Mouse (Mus musculus) stomach, postnatal 0 days (tissue): ENCODE data around the gene Hyal1. TPM values are rescaled to one million over a fixed set of nuclear protein-coding genes. Genes with fewer than 3 reads are reported as not detected.

Experiments
- ATAC-seq: fragments of 200-750 bp; cut with Nextera tagmentation; 2 replicates; pipeline ENCODE4 v1.8.0; 2017; ENCODE audit not compliant: low FRiP score, low TSS enrichment
- DNase-seq: peaks from one replicate; pipeline ENCODE4 v3.0.0-alpha.2; 2016; ENCODE audit warnings: low spot score
- H3K27ac ChIP-seq: fragments of 300-500 bp; sonication (generic); replicated peaks from 2 replicates; pipeline ENCODE4 v1.5.1; 2014; ENCODE audit warnings: mild to moderate bottlenecking, control low read depth
- H3K27me3 ChIP-seq: fragments of 300-500 bp; sonication (generic); 2 replicates; pipeline ENCODE4 v1.6.1; 2014; ENCODE audit warnings: low read length; ENCODE audit not compliant: control insufficient read depth, insufficient read depth
- H3K36me3 ChIP-seq: fragments of 300-500 bp; sonication (generic); 2 replicates; pipeline ENCODE4 v1.6.1; 2014; ENCODE audit warnings: low read length, mixed read lengths; ENCODE audit not compliant: control insufficient read depth, insufficient read depth
- H3K4me1 ChIP-seq: fragments of 300-500 bp; sonication (generic); replicated peaks from 2 replicates; pipeline ENCODE4 v1.6.1; 2014; ENCODE audit warnings: antibody characterized with exemption; ENCODE audit not compliant: control insufficient read depth, insufficient read depth
- H3K4me2 ChIP-seq: fragments of 300-500 bp; sonication (generic); replicated peaks from 2 replicates; pipeline ENCODE4 v1.6.1; 2014; ENCODE audit warnings: low read depth, mild to moderate bottlenecking, control low read depth, moderate library complexity
- H3K4me3 ChIP-seq: fragments of 300-500 bp; sonication (generic); 2 replicates; pipeline ENCODE4 v1.5.1; 2014; ENCODE audit warnings: low read depth, low read length, control low read depth
- H3K9ac ChIP-seq: fragments of 300-500 bp; sonication (generic); 2 replicates; pipeline ENCODE4 v1.6.1; 2014; ENCODE audit warnings: mild to moderate bottlenecking, low read length, control low read depth, mixed read lengths
- H3K9me3 ChIP-seq: fragments of 300-500 bp; sonication (generic); 2 replicates; pipeline ENCODE4 v1.6.1; 2016; ENCODE audit warnings: low read length; ENCODE audit not compliant: control insufficient read depth
- CTCF ChIP-seq: IDR thresholded peaks from 2 replicates; pipeline ENCODE4 v1.5.1; 2016; ENCODE audit warnings: antibody characterized with exemption, low read depth, mild to moderate bottlenecking, moderate library complexity
- EP300 ChIP-seq: optimal IDR thresholded peaks from 2 replicates; pipeline ENCODE3; 2016; ENCODE audit warnings: antibody characterized with exemption
- WGBS: fragments of 180-500 bp; shearing (Covaris S2); extraction: QIAGEN DNeasy Blood & Tissue Kit; methylation state at CpG from one replicate; pipeline ENCODE4 v1.1.7; 2014; 5-methylcytosine and 5-hydroxymethylcytosine counted together
- polyA plus RNA-seq: library from polyadenylated mRNA; unstranded; fragments of >200 nt; fragmentation: Nextera tagmentation; extraction: Ambion mirVana; gene quantifications from 2 replicates; pipeline ENCODE4 v1.2.1, GENCODE M21; 2015

Gene Hyal1
- polyA plus RNA-seq, 1 experiment from 2014 or later: 7.2 TPM

GRCm38 (mm10) chr9:107599433-107599832 is 22.7 kb downstream of the Hyal1 start:
- Histone ChIP-seq H3K27me3 (no peaks in the 10 kb centered on the region), H3K36me3 (no peaks in the 10 kb centered on the region), H3K9ac (no peak overlapping the region), H3K4me2 (no peak overlapping the region), H3K9me3 (no peaks in the 10 kb centered on the region), H3K27ac (no peak overlapping the region), H3K4me1 (no peaks in the 10 kb centered on the region), H3K4me3 (no peak overlapping the region)
- no peak for DNase-seq
- no peak for TF ChIP-seq EP300
- no peak; the same call in 1 of the 2 replicates for ATAC-seq
- WGBS: 76% methylated on average over 9 of the region's 9 CpGs

GRCm38 (mm10) chr9:107599842-107600241 is 23.1 kb downstream of the Hyal1 start:
- WGBS: 78% methylated on average over 14 of the region's 14 CpGs
- no peaks in the 10 kb centered on the region for H3K4me1 ChIP-seq
- no peak overlapping the region for H3K4me2 ChIP-seq
- H3K36me3 ChIP-seq: no peaks in the 10 kb centered on the region
- no peak overlapping the region for H3K27ac ChIP-seq
- no peaks in the 10 kb centered on the region for H3K27me3 ChIP-seq
- H3K9ac ChIP-seq: no peak overlapping the region
- no peak overlapping the region for H3K4me3 ChIP-seq
- no peak for ATAC-seq
- H3K9me3 ChIP-seq: no peaks in the 10 kb centered on the region
- no peak for TF ChIP-seq CTCF
- TF ChIP-seq EP300: no peak
- DNase-seq: no peak

GRCm38 (mm10) chr9:107600745-107601144 is 24.0 kb downstream of the Hyal1 start:
- no peaks in the 10 kb centered on the region for H3K27me3 ChIP-seq
- TF ChIP-seq CTCF: peak; percentile 61
- no peak for TF ChIP-seq EP300
- 0 out of 2 replicates have a peak, but pooled peaks have one; percentile 0 for ATAC-seq
- H3K9ac ChIP-seq: no peak overlapping the region
- DNase-seq: peak; percentile 81
- no peaks in the 10 kb centered on the region for H3K36me3 ChIP-seq
- H3K9me3 ChIP-seq: no peaks in the 10 kb centered on the region
- no peak overlapping the region for H3K27ac ChIP-seq
- H3K4me2 ChIP-seq: no peak overlapping the region
- no peak overlapping the region for H3K4me3 ChIP-seq
- 70% methylated on average over 12 of the region's 12 CpGs for WGBS
- no peaks in the 10 kb centered on the region for H3K4me1 ChIP-seq

GRCm38 (mm10) chr9:107601275-107601674 is 24.5 kb downstream of the Hyal1 start:
- Histone ChIP-seq H3K9ac (no peak overlapping the region), H3K27ac (no peak overlapping the region)
- WGBS: 80% methylated on average over 11 of the region's 11 CpGs

GRCm38 (mm10) chr9:107602068-107602648 is 25.4 kb downstream of the Hyal1 start:
- 8% methylated on average over 10 of the region's 10 CpGs for WGBS
- no peak; the same call in 1 of the 2 replicates for ATAC-seq
- no peak overlapping the region for H3K4me2 ChIP-seq
- no peak overlapping the region for H3K27ac ChIP-seq
- H3K36me3 ChIP-seq: no peaks in the 10 kb centered on the region
- H3K4me3 ChIP-seq: no peak overlapping the region
- peak; percentile 93 for DNase-seq
- no peak overlapping the region for H3K9ac ChIP-seq
- TF ChIP-seq CTCF (peak; percentile 99), EP300 (no peak)
- no peaks in the 10 kb centered on the region for H3K4me1 ChIP-seq
- H3K9me3 ChIP-seq: no peaks in the 10 kb centered on the region
- H3K27me3 ChIP-seq: no peaks in the 10 kb centered on the region

More at GRCm38 (mm10) chr9:107601275-107601674, 24.5 kb downstream of the Hyal1 start:
- Histone ChIP-seq H3K27me3 (no peaks in the 10 kb centered on the region), H3K9me3 (no peaks in the 10 kb centered on the region), H3K4me2 (no peak overlapping the region), H3K4me1 (no peaks in the 10 kb centered on the region), H3K36me3 (no peaks in the 10 kb centered on the region), H3K4me3 (no peak overlapping the region)
- TF ChIP-seq CTCF (no peak), EP300 (no peak)
- ATAC-seq (no peak), DNase-seq (no peak)

GRCm38 (mm10) chr9:107603251-107603650 is 26.5 kb downstream of the Hyal1 start:
- Histone ChIP-seq H3K4me2 (no peak overlapping the region), H3K36me3 (no peaks in the 10 kb centered on the region), H3K27me3 (no peaks in the 10 kb centered on the region), H3K9ac (no peak overlapping the region), H3K9me3 (no peaks in the 10 kb centered on the region), H3K4me3 (no peak overlapping the region), H3K4me1 (no peaks in the 10 kb centered on the region), H3K27ac (no peak overlapping the region)
- ATAC-seq (no peak), DNase-seq (no peak)
- WGBS: 64% methylated on average over 6 of the region's 6 CpGs
- TF ChIP-seq EP300 (no peak), CTCF (no peak)
